Mouse (Mus musculus) left cerebral cortex, postnatal 4 days (tissue): ENCODE results near the gene Eaf2. TPM values are rescaled to one million over a fixed set of nuclear protein-coding genes. Genes with fewer than 3 reads are reported as not detected.

Source experiments
- DNase-seq: peaks from one replicate; pipeline ENCODE4 v3.0.0-alpha.2; 2022
- intact Hi-C: fragments of 180-260 bp; cut with DNase I; formaldehyde crosslinking; loops from one replicate; pipeline ENCODE4 v1.15.1; 2025
- microRNA-seq: library from miRNA; unstranded; fragments of <30 nt; microRNA quantifications from one replicate; pipeline ENCODE4 v1.2.0, GENCODE M21; 2022
- total RNA-seq, 2 experiments: library from RNA; stranded (reverse); gene quantifications; 2 replicates each; pipeline ENCODE4 v1.2.3; 2021

Gene Eaf2
- total RNA-seq, 2 experiments from 2014 or later = 0.38 to 0.70 TPM

DNA sequence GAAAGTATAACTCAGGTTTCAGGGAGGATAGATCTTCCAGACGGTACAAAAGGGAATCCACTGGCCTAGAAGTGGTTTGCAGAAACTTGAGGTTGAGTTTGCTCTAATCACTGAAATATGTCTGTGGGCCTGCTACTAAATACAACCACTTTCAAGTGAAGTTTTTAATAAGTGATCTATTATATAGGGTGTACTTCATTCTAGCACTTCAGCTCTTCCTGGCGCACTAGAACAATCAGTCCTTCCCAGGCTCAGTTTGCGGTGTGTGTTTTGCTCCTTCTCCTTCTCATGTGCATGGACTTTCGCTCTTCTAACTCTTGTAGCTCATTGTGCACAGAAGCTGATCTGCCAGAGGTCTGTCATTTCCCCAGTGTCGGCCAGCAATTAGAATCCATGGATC lies 101.8 kb downstream of the Eaf2 start:
- intact Hi-C loops = no loop called here
- DNase-seq = no peak

DNA sequence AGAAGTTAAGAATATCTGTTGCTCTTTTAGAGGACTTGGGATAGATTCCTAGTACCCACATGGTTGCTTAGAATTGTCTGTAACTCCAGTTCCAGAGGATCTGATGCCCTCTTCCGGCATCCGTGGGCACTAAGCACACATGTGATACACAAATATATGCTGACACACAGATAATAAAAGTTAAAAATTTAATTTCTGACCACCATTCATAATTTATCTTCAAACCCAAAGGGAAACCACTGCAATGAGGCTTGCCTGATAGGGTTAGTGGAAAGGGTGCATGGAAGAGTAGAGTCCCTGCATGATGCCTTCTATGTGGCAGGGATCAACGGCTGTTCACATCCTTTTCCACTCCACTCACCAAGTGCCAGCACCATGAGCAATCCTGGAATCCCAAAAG lies 103.1 kb downstream of the Eaf2 start:
- DNase-seq = no peak
- intact Hi-C loops = no loop called here

DNA sequence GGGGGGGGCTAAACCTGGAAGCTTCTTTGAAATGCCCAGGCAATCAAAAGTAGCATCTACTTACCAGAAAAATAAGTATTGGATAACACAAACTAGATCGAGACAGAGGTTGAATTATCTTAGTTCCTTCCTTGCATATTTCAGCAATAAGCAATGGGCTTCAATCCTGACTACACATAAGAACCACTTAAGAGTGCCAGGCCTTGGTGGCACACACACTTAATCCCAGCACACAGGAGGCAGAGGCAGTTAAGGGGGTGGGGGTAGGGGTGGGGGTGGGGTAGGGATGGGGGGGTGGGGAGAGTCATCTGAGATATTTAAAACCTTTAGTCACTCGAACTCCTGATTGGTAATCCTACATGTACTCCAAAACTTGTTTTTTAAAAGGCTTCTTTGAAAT lies 103.6 kb downstream of the Eaf2 start:
- intact Hi-C loops = no loop called here
- DNase-seq = no peak

DNA sequence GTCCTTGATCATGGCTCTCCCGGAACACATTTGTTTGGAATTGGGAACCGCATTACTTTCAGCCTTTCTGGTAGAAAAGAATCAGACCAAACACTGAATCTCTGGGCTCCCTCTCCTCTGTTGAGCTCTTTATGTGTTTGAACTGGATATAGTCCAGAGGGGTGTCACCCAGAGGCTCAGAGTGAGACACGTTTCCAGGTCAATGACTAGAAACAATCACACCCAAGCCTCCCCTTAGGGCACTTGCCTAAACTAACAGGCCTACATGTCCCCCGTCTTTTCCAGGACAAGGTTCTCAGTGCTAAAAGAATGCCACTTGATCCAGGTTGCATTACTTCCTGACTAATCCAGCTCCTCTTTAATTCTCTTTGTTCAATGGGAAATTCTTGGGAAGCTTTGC lies 104.0 kb downstream of the Eaf2 start:
- peak; percentile 14 for DNase-seq
- intact Hi-C loops = no loop called here

DNA sequence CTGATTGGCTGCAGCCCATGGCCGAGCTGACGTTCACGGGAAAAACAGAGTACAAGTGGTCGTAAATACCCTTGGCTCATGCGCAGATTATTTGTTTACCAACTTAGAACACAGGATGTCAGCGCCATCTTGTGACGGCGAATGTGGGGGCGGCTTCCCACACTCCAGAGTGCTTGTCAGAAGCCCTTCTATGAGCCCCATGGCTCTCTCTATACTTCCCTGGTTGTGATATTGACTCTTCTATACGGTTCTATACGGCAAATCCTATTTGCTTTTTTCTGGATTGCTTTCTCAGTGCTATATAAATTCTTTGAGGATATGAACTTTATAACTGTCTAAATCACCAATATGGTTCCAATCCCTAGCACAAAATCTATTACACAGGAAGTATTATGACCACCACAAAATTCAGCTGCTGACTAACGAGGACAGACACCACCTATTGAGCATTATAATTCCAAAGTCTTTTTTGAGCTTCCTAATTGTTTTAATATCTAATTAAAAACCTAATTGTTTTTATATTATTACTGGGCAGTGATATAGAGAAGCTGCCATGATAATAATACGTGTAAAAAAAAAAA lies 104.5 kb downstream of the Eaf2 start:
- intact Hi-C loops = no loop called here
- DNase-seq = no peak

DNA sequence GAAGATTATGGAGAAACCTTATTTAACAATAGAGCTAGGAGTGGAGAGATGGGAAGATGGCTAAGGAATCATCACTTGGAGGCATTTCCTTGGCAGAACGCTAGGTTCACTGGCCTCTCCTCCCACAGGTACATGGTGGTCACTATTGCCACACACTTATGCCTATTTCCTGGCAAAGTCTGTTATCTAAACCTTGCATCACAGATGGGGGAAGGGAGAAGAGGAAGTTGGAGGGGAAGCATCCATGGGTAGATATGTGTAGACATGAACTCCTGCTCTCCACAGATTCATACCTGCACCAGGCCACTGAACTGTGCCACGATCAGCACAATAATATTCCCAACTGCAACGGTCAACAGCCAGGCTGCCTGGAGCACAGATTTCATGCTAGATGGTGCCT lies 122.8 kb downstream of the Eaf2 start:
- no peak for DNase-seq
- intact Hi-C loops = no loop called here

DNA sequence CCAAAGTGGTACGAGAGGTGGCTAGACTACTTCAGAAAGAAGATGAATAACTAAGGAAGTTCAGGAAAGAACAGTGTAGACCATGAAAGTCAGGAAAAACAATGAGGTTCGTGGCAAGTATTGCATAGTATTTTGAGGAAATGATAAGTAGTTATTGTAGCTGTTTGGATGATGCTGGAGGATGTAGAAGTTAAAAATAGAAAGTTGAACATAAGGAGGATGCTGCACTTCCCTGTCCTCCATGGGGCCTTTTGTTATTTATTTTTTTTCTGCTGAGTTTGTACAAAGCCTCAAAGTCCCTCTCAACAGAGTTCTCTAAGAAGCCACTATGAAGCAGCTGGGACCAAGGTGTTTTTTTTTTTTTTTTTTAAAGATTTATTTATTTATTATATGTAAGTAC lies 127.0 kb downstream of the Eaf2 start:
- DNase-seq = no peak
- intact Hi-C loops = no loop called here

DNA sequence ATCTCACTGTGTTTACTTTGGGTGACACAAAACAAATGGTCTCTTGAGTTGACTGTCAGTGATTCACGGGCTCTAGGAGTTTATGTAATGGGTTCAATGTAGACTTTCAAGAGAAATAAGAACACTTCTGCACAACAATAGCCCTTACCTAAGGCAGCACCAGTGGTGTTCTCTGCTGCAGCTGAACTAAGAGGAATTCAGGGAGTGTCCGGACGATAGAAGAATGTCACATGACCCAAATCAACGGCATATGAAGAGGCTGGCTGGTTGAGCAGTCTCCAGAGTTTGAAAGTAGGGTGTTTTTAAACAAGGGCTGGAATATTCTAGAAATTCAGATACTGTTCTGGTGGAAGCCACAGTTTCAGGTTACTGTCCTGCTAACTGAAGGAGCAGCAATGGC lies 127.7 kb downstream of the Eaf2 start:
- intact Hi-C loops = no loop called here
- no peak for DNase-seq

DNA sequence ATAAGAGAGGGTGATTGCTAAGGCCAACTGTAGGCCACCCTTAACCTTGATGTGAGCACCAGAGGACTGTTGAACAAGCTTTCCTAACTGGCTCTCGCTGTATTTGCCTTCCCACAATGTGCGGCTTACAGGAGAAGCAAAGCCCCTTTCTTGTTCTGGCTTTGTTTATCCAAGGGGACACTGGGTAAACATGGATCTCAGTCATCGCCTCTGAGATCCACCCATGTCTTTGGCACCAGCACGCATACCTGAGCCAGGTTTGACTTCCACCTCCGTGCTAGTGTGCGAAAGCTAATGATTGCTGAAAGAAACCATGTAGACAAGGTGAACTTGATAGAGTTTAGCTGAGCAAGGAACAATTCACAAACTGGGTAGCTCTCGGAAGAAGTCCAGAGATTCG lies 131.2 kb downstream of the Eaf2 start:
- DNase-seq = no peak
- intact Hi-C loops = no loop called here

Small RNA genes lying within 50 kb of the gene (microRNA-seq; reads per million reads assigned to microRNA genes)
- gene Gm22617 = not detected

Other genes with a start within 250 kb of the Eaf2 start
- 1 to 10 TPM in 1 of 2 experiments, under 1 TPM in 1; 0.62 to 1.0 TPM for gene Cd86, start 208.9 kb downstream of the Eaf2 start, total RNA-seq
- under 1 TPM; 0.18 to 0.56 TPM for gene Ildr1, start 181.0 kb downstream of the Eaf2 start, total RNA-seq
- gene Slc15a2, start 90.0 kb downstream of the Eaf2 start, total RNA-seq = 10 to 100 TPM; 36.0 to 36.5 TPM
- 10 to 100 TPM; 34.8 to 40.2 TPM for gene Iqcb1, start 46.6 kb downstream of the Eaf2 start, total RNA-seq
- 10 to 100 TPM; 59.0 to 61.5 TPM for gene Golgb1, start 137 bp upstream of the Eaf2 start, total RNA-seq
- 1 to 10 TPM; 2.0 to 2.3 TPM for gene Hcls1, start 60.0 kb upstream of the Eaf2 start, total RNA-seq
- under 1 TPM; 0.38 to 0.40 TPM for gene Fbxo40, start 115.5 kb upstream of the Eaf2 start, total RNA-seq
- gene Polq, start 136.8 kb upstream of the Eaf2 start, total RNA-seq = 1 to 10 TPM; 3.7 to 4.7 TPM